ENCODE assay signal across 8 mouse cellular contexts in genomic region chr4:124905971-124906822, GRCm38 (mm10). TPM values are rescaled to one million over a fixed set of nuclear protein-coding genes. Genes with fewer than 3 reads are reported as not detected.
DNase-seq lines count a peak whose midpoint lies in the region; ATAC-seq and TF ChIP-seq lines count a peak whose summit lies in the region.

No protein-coding gene starts in this region.

- no peaks in the 10 kb centered on the region for H3K9me3 ChIP-seq in heart, postnatal 0 days (replicated peaks; ENCODE audit: control insufficient read depth, low read length)
- no peaks in the 10 kb centered on the region for H3K9me3 ChIP-seq in forebrain, postnatal 0 days (ENCODE audit: low read length)
- no peaks in the 10 kb centered on the region for H3K9me3 ChIP-seq in midbrain, embryonic 13.5 days

- H3K27me3 ChIP-seq in heart, postnatal 0 days (ENCODE audit: control insufficient read depth, insufficient read depth, low read length) = 0 out of 2 replicates have a peak, but pooled peaks cover 11% of the 10 kb centered on the region
- H3K27me3 ChIP-seq in forebrain, postnatal 0 days (ENCODE audit: insufficient read depth, low read length) = no peaks in the 10 kb centered on the region
- no peaks in the 10 kb centered on the region for H3K27me3 ChIP-seq in midbrain, embryonic 13.5 days

- H3K36me3 ChIP-seq in heart, postnatal 0 days (replicated peaks; ENCODE audit: control insufficient read depth, insufficient read depth, low read length) = no peaks in the 10 kb centered on the region
- H3K36me3 ChIP-seq in forebrain, postnatal 0 days (ENCODE audit: insufficient read depth) = no peaks in the 10 kb centered on the region
- H3K36me3 ChIP-seq in midbrain, embryonic 13.5 days = 0 out of 2 replicates have a peak, but pooled peaks cover 3% of the 10 kb centered on the region

- H3K4me2 ChIP-seq in heart, postnatal 0 days (ENCODE audit: low read depth, low read length) = peak overlapping the region; percentile 4; the same call in 1 of the 2 replicates
- H3K4me2 ChIP-seq in forebrain, postnatal 0 days (ENCODE audit: low read depth) = peak overlapping the region; percentile 43
- H3K4me2 ChIP-seq in midbrain, embryonic 13.5 days (replicated peaks) = peak overlapping the region; percentile 38

- 9% methylated on average over 21 of the region's 21 CpGs for WGBS in heart, postnatal 0 days
- WGBS in forebrain, postnatal 0 days = 6% methylated on average over 21 of the region's 21 CpGs
- 4% methylated on average over 21 of the region's 21 CpGs for whole genome bisulfite sequencing in midbrain, embryonic 13.5 days

- no peak overlapping the region for H3K9ac ChIP-seq in heart, postnatal 0 days (replicated peaks; ENCODE audit: low read depth, low read length)
- peak overlapping the region; percentile 28; the same call in 1 of the 2 replicates for H3K9ac ChIP-seq in forebrain, postnatal 0 days
- H3K9ac ChIP-seq in midbrain, embryonic 13.5 days (replicated peaks) = peak overlapping the region; percentile 48; the same call in 1 of the 2 replicates

- H3K27ac ChIP-seq in heart, postnatal 0 days (ENCODE audit: low read depth) = no peak overlapping the region
- no peak overlapping the region for H3K27ac ChIP-seq in forebrain, postnatal 0 days (ENCODE audit: low read depth, low read length)
- H3K27ac ChIP-seq in midbrain, embryonic 13.5 days = peak overlapping the region; percentile 94

- no peak overlapping the region for H3K4me3 ChIP-seq in heart, postnatal 0 days (ENCODE audit: low read depth, low read length)
- H3K4me3 ChIP-seq in forebrain, postnatal 0 days (ENCODE audit: low read depth, low read length) = no peak overlapping the region
- H3K4me3 ChIP-seq in midbrain, embryonic 13.5 days (replicated peaks) = peak overlapping the region; percentile 19

- ATAC-seq in heart, postnatal 0 days (ENCODE audit: insufficient read depth, low read depth) = no peak
- peak; percentile 75 for ATAC-seq in forebrain, postnatal 0 days
- ATAC-seq in midbrain, embryonic 13.5 days = peak; percentile 92

- TF ChIP-seq CTCF in heart, postnatal 0 days (IDR thresholded peaks at IDR 0.05; ENCODE audit: low read depth) = no peak
- TF ChIP-seq CTCF in forebrain, postnatal 0 days (IDR thresholded peaks at IDR 0.05; ENCODE audit: low read depth) = no peak

- H3K4me1 ChIP-seq in heart, postnatal 0 days (ENCODE audit: control insufficient read depth, insufficient read depth) = no peaks in the 10 kb centered on the region
- no peaks in the 10 kb centered on the region; the same call in 1 of the 2 replicates for H3K4me1 ChIP-seq in forebrain, postnatal 0 days (ENCODE audit: insufficient read depth)
- peaks cover 39% of the 10 kb centered on the region for H3K4me1 ChIP-seq in midbrain, embryonic 13.5 days (replicated peaks)

- no peak for TF ChIP-seq EP300 in heart, postnatal 0 days (IDR thresholded peaks at IDR 0.05; ENCODE audit: low read depth)

- no peak for DNase-seq in heart, postnatal 0 days (ENCODE audit: low spot score)
- no peak for DNase-seq in heart, adult 9 months (ENCODE audit: low spot score in 2 of 2)
- DNase-seq in adrenal gland, postnatal 25 days = peak; percentile 9
- DNase-seq in forebrain, postnatal 0 days = peak; percentile 48
- DNase-seq in urinary bladder, postnatal 36 days (ENCODE audit: low spot score in 2 of 2) = no peak
- DNase-seq in cerebellum, adult 8-10 months = no peak
- no peak for DNase-seq in layer of hippocampus, adult 8-10 months (ENCODE audit: low spot score in 2 of 2)

RNA-seq across cellular contexts. Expression of gene Epha10, which starts 25.5 kb away (rescaled TPM):
- total RNA-seq in heart, postnatal 0 days (2014; rRNA removed; ENCODE audit: low replicate concordance) = not detected in 2 replicates
- polyA plus RNA-seq in heart, postnatal 0 days (2015; fragmentation: Nextera tagmentation; extraction: Ambion mirVana) = not detected in 2 replicates
- 2.0 and 3.8 TPM in 2 replicates for total RNA-seq in adrenal gland, postnatal 25 days (2021)
- total RNA-seq in forebrain, postnatal 0 days (2014; rRNA removed) = 9.6 and 10.2 TPM in 2 replicates
- 2.0 and 4.0 TPM in 2 replicates for polyA plus RNA-seq in forebrain, postnatal 0 days (2015; fragmentation: Nextera tagmentation; extraction: Ambion mirVana)
- polyA plus RNA-seq in midbrain, embryonic 13.5 days (2015; fragmentation: Nextera tagmentation; extraction: Ambion mirVana) = 10.0 and 13.4 TPM in 2 replicates
- total RNA-seq in layer of hippocampus, adult 8-10 months (2022) = 10 to 100 TPM; 39.3 to 49.8 (median 44.4) TPM

RNA-seq across cellular contexts. Expression of gene 9930104L06Rik, which starts 30.7 kb away (rescaled TPM):
- total RNA-seq in heart, postnatal 0 days (2014; rRNA removed; ENCODE audit: low replicate concordance) = 9.7 and 18.7 TPM in 2 replicates
- 6.0 and 7.1 TPM in 2 replicates for polyA plus RNA-seq in heart, postnatal 0 days (2015; fragmentation: Nextera tagmentation; extraction: Ambion mirVana)
- total RNA-seq in adrenal gland, postnatal 25 days (2021) = 17.5 and 18.0 TPM in 2 replicates
- total RNA-seq in forebrain, postnatal 0 days (2014; rRNA removed) = 12.4 and 36.1 TPM in 2 replicates
- 6.0 and 8.7 TPM in 2 replicates for polyA plus RNA-seq in forebrain, postnatal 0 days (2015; fragmentation: Nextera tagmentation; extraction: Ambion mirVana)
- polyA plus RNA-seq in midbrain, embryonic 13.5 days (2015; fragmentation: Nextera tagmentation; extraction: Ambion mirVana) = 14.8 and 21.6 TPM in 2 replicates
- total RNA-seq in layer of hippocampus, adult 8-10 months (2022) = 10 to 100 TPM; 19.6 to 26.9 (median 25.3) TPM

RNA-seq across cellular contexts. Expression of gene Cdca8, which starts 32.9 kb away (rescaled TPM):
- total RNA-seq in heart, postnatal 0 days (2014; rRNA removed; ENCODE audit: low replicate concordance) = 26.4 and 28.5 TPM in 2 replicates
- polyA plus RNA-seq in heart, postnatal 0 days (2015; fragmentation: Nextera tagmentation; extraction: Ambion mirVana) = 31.0 and 31.7 TPM in 2 replicates
- 8.4 and 15.2 TPM in 2 replicates for total RNA-seq in adrenal gland, postnatal 25 days (2021)
- total RNA-seq in forebrain, postnatal 0 days (2014; rRNA removed) = 7.3 and 10.1 TPM in 2 replicates
- polyA plus RNA-seq in forebrain, postnatal 0 days (2015; fragmentation: Nextera tagmentation; extraction: Ambion mirVana) = 16.8 and 21.2 TPM in 2 replicates
- 76.4 and 77.6 TPM in 2 replicates for polyA plus RNA-seq in midbrain, embryonic 13.5 days (2015; fragmentation: Nextera tagmentation; extraction: Ambion mirVana)
- total RNA-seq in layer of hippocampus, adult 8-10 months (2022) = 1 to 10 TPM; 1.2 to 2.0 (median 1.2) TPM

RNA-seq across cellular contexts. Expression of gene Maneal, which starts 44.2 kb away (rescaled TPM):
- 0.39 TPM in 1 of 2 replicates, not detected in the other for total RNA-seq in heart, postnatal 0 days (2014; rRNA removed; ENCODE audit: low replicate concordance)
- 0.04 and 0.11 TPM in 2 replicates for polyA plus RNA-seq in heart, postnatal 0 days (2015; fragmentation: Nextera tagmentation; extraction: Ambion mirVana)
- total RNA-seq in adrenal gland, postnatal 25 days (2021) = 4.1 and 6.4 TPM in 2 replicates
- 35.7 and 41.7 TPM in 2 replicates for total RNA-seq in forebrain, postnatal 0 days (2014; rRNA removed)
- polyA plus RNA-seq in forebrain, postnatal 0 days (2015; fragmentation: Nextera tagmentation; extraction: Ambion mirVana) = 8.4 and 9.4 TPM in 2 replicates
- 7.3 and 9.5 TPM in 2 replicates for polyA plus RNA-seq in midbrain, embryonic 13.5 days (2015; fragmentation: Nextera tagmentation; extraction: Ambion mirVana)
- 10 to 100 TPM; 46.0 to 55.5 (median 50.6) TPM for total RNA-seq in layer of hippocampus, adult 8-10 months (2022)

RNA-seq across cellular contexts. Expression of gene 1110065P20Rik, which starts 55.2 kb away (rescaled TPM):
- total RNA-seq in heart, postnatal 0 days (2014; rRNA removed; ENCODE audit: low replicate concordance) = 70.2 and 127 TPM in 2 replicates
- polyA plus RNA-seq in heart, postnatal 0 days (2015; fragmentation: Nextera tagmentation; extraction: Ambion mirVana) = 51.5 and 54.3 TPM in 2 replicates
- 41.9 and 43.9 TPM in 2 replicates for total RNA-seq in adrenal gland, postnatal 25 days (2021)
- 144 and 167 TPM in 2 replicates for total RNA-seq in forebrain, postnatal 0 days (2014; rRNA removed)
- polyA plus RNA-seq in forebrain, postnatal 0 days (2015; fragmentation: Nextera tagmentation; extraction: Ambion mirVana) = 141 and 162 TPM in 2 replicates
- 70.6 and 77.5 TPM in 2 replicates for polyA plus RNA-seq in midbrain, embryonic 13.5 days (2015; fragmentation: Nextera tagmentation; extraction: Ambion mirVana)
- total RNA-seq in layer of hippocampus, adult 8-10 months (2022) = 10 to 100 TPM; 75.8 to 80.7 (median 78.8) TPM

Comparison
In these comparisons a context has a peak if more than half of its experiments do, and no peak if none do; other contexts are left out.
1. DNase-seq: peak in adrenal gland, postnatal 25 days (single experiment) and forebrain, postnatal 0 days (single experiment); none in heart, postnatal 0 days (single experiment), heart, adult 9 months (0 of 2), urinary bladder, postnatal 36 days (0 of 2), cerebellum, adult 8-10 months (single experiment) and layer of hippocampus, adult 8-10 months (0 of 2).
2. Peak in every context shown above with its lines, with median percentiles within 50 percentile points of each other: H3K4me2 ChIP-seq.